Mouse (Mus musculus) testis, postnatal 10 days (tissue): Measurements from ENCODE around the gene Igsf8.

Experiments used
- DNase-seq: peaks from one replicate; pipeline ENCODE4 v3.0.0; 2021; ENCODE audit warnings: low spot score

Igsf8 gene

DNA sequence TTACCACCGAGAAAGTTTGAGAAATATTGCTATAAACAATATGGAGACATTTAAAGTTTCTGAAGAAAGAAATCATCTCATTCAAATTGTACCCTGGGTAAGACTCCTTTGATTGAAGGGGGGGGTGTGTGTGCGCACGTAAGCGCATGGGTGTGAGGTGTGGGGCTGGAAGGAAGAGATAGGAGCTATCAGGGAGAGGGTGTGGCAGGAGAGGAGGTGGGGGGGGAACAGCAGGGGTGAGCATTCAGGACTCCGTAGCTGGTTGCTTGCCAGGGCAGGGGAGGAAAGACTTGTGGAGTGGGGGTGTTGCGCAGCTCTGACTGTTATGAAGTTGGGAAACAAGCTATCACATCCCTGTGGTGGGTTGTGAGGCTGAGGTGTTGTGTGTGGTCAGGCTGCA is 43.0 kb downstream of the Igsf8 start:
- no peak for DNase-seq

DNA sequence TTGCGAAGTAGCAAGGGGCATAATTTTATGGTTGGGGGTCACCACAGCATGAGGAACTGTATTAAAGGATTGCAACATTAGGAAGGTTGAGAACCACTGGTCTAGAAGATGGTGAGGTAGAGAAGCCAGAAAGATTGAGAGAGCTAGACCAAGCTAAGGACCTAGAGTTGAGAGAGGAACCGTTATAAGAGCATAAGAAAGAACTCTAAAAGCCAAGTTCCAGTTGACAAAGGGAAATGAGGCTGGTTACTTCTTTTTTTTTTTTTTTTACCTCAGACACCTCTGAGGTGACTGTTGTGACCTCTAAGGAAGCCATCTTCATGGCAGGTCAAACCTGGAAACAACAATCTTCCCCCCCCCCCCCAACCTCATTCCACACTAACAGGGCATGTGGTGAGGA is 43.7 kb downstream of the Igsf8 start:
- no peak for DNase-seq

DNA sequence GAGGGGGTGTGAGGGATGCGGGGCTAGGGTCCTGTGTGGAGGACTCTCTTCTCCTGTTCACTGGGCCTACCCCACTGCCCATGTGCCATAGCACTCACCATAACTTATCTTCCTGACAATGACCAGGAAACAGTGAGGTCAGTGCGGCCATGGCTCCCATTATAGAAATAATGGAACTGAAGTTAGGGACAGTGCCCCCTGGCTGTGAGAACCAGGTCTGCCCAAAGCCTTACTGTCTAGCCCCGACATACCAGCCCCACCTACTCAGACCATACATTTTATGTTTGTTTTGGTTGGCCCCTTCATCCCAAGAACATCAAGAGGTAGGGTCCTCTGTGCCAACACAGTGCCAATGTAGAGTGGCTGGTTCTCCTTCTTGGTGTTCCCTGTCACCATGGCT is 44.2 kb downstream of the Igsf8 start:
- no peak for DNase-seq

GRCm38 (mm10) chr1:172306196-172306595 is 44.8 kb downstream of the Igsf8 start:
- no peak for DNase-seq

DNA sequence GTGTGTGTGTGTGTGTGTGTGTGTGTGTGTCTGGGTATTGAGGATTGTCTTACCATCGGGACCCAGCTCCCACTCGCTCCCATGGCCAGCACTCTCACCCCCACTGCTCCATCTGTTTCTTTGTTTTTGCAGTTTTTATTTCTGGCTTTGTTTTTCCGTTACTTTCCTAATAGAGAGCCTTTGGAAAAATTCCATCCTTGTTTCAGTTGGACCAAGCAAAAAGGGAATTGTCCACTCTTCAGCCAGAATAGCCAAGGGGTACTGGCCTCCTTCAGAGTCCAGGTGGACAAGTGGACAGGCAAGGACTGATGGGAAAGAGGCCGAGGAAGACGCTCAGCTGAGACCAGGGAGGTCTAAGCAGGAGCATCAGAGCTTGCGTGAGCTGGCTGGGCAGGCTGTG is 45.4 kb downstream of the Igsf8 start:
- no peak for DNase-seq

GRCm38 (mm10) chr1:172307936-172308335 is 46.5 kb downstream of the Igsf8 start:
- DNase-seq = no peak

DNA sequence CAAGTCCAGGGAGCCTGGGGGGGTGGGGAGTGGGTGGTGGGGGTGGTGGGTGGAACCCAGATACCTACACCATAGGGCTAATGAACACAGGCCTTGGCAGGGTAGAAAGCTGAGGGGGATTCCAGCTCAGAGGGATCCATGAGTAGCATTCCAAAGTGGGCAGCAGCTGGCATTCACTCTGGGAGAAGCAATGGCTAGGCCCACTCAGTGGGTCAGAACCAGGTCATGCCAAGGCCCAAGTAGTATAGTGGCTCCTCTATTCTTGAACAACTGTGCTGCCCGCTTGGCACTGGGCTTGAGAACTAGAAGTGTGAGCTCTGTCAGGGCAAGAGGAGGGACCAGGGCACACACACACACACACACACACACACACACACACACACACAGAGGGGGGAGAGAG is 47.0 kb downstream of the Igsf8 start:
- no peak for DNase-seq

DNA sequence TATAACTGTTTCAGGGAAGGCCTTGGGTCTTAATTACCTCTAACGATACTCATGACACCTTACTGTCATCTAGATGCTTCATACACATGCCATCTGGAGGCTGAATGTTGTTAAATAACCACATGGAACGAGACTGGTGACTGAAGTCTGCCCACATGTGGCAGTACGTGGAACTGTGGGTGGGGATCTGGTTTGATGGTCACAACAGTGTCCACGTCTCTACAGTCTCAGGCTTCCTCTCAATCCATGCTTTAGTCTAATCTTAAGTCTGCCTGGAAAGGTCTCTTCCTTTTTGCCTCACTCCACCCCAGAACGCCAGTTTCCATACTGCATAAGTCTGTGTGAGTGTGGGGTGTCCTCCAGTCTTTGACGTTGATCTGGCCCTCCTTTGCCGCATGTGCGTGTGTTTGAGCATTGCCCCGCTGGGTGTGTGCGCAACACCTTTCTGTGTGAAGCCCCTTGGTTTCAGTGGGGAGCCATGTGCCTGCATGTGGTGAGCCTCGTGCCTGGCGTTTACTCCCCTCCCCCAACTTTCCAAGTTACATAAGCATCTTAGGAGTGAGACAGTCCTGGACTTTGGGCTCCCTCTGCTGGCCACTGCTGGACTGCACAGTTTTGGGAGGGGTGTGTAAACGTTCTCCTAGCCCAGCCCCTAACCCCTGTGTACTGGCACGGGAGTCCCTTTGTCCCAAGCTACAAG is 48.4 kb downstream of the Igsf8 start:
- peak; percentile 96 for DNase-seq

- DNase-seq = peak; percentile 66
Observed at GRCm38 (mm10) chr1:172311248-172311906, 49.9 kb downstream of the Igsf8 start.

GRCm38 (mm10) chr1:172311921-172312767 is 50.7 kb downstream of the Igsf8 start:
- peak; percentile 93 for DNase-seq

DNA sequence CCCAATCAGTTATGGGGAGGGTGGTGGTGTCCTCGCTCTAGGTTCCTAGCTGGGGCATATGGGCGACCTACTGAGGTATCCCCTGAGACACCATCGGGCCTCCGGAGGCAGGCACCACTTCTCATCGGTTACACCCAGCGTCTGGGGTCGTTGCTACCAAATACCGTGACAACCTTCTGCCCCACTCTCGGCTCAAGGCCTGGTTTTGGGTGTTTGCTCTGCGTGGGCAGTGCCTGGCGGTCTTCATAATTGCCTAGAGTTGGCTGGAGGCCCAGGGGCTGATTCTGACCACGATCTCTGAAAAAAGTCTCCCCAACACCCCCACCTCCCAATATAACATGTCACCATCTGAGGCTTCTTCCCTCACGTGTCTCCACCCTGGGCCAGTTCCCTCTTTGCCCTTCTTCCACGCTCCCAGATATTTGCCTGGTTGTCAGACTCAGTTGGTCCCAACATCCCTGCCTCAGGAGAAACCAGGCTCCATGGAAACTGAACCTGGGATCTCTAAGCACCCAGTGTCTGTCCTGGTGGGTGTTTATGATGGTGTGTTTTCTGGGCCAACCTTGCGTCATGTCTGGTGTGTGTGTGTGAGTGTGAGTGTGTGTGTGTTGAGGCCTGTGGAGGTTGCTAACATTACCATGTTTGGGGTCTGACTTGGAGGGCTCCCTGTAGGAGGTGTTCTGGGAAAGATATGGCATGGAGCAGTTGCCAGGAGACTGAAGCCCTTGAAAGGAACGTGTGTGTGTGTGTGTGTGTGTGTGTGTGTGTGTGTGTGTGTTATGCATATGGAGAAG is 51.5 kb downstream of the Igsf8 start:
- no peak for DNase-seq

GRCm38 (mm10) chr1:172313613-172314411 is 52.4 kb downstream of the Igsf8 start:
- DNase-seq = no peak

DNA sequence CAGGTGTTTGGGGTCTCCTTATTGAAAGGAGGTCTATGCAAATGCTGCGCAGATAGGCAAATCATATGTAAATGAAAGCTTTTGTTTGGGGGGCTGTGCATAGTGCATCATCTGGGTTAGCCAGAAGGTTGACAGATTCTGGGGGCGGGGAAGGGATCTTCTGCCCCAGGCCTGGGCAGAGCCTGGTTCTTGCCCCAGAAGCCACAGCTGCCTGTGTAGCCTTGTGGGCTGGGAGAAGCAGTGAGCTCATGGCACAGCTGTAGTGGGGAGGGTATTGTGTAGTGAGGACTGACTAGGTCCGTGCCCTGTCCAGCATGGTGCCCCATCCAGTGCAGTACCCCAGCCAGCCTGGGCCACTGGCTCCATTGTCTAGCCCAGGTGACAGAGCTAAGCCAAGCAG is 53.5 kb downstream of the Igsf8 start:
- DNase-seq = no peak

- no peak for DNase-seq
Observed at GRCm38 (mm10) chr1:172317431-172317830, 56.0 kb downstream of the Igsf8 start.

DNA sequence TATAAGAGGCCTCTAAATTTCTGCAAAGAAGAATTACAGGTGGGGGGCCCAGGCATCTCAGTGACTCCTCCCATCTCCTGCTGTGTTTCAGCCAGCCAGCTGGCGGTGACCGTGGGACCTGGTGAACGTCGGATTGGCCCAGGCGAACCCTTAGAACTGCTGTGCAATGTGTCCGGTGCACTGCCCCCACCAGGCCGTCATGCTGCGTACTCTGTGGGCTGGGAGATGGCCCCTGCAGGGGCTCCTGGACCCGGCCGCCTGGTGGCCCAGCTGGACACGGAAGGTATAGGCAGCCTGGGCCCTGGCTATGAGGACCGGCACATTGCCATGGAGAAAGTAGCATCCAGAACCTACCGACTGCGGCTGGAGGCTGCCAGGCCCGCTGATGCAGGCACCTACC is 56.5 kb downstream of the Igsf8 start:
- DNase-seq = no peak

GRCm38 (mm10) chr1:172318424-172319035 is 57.1 kb downstream of the Igsf8 start:
- DNase-seq = no peak

- DNase-seq = no peak
Observed at GRCm38 (mm10) chr1:172319346-172319745, 57.9 kb downstream of the Igsf8 start.

DNA sequence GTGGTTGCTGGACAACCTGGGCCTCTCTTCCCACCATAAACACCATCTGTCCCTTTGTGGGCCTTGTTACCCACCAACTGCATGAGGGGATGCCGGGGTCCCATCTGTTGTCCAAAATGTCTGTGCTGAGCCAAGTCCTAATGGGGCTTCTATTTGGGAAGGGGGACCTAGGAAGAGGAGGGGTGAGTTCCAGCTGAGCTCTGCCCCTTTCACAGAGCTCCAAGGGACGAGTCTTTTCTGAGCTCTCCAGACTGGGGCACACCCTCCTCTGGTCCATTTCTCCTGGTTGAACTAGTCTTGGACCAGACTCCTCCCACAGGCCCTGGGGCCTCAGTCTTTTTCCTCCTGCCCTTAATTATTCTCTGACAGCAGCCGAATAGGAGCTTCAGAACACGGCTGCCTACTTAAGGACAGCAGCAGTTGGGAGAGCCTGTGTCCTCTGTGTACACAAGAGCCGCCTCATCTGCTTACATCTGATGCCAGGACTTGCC is 58.5 kb downstream of the Igsf8 start:
- no peak for DNase-seq

- DNase-seq = no peak
Observed at GRCm38 (mm10) chr1:172322725-172323124, 61.3 kb downstream of the Igsf8 start.

- DNase-seq = no peak
Observed at GRCm38 (mm10) chr1:172323298-172323697, 61.9 kb downstream of the Igsf8 start.
